Mouse (Mus musculus) testis, postnatal 14 days (tissue): Measurements from ENCODE around the gene Rpl39l.
A peak's percentile ranks its signal among the peaks of the same experiment; 100 is the strongest.
"Not testable (repeated sequence)": the region's sequence is repeated elsewhere in the genome, so short reads cannot be mapped to it uniquely, and the experiment has no call there.

Source experiments
- DNase-seq: peaks from one replicate; pipeline ENCODE4 v3.0.0; 2021; ENCODE audit warnings: low spot score

Gene Rpl39l

GRCm38 (mm10) chr16:10170005-10170404 lies at the start of gene Rpl39l:
Gene Rpl39l, plus strand, starts transcription at chr16:10170226.
- peak; percentile 84 for DNase-seq

GRCm38 (mm10) chr16:10127586-10127985 lies 42.4 kb upstream of the Rpl39l start:
- DNase-seq = no peak

GRCm38 (mm10) chr16:10129052-10129911 lies 40.7 kb upstream of the Rpl39l start:
- DNase-seq = no peak

- DNase-seq = no peak
These were observed 26.9 kb upstream of the Rpl39l start for GRCm38 (mm10) chr16:10143166-10143565.

GRCm38 (mm10) chr16:10147401-10147800 lies 22.6 kb upstream of the Rpl39l start:
- DNase-seq = no peak

- no peak for DNase-seq
These were observed 712 bp upstream of the Rpl39l start for GRCm38 (mm10) chr16:10169123-10169905.

GRCm38 (mm10) chr16:10171276-10171675 lies 1.2 kb downstream of the Rpl39l start:
- no peak for DNase-seq

- no peak for DNase-seq
These were observed 2.3 kb downstream of the Rpl39l start for GRCm38 (mm10) chr16:10172179-10172820.

GRCm38 (mm10) chr16:10187461-10187860 lies 17.4 kb downstream of the Rpl39l start:
- not testable (repeated sequence) for DNase-seq

- DNase-seq = peak; percentile 96
These were observed 22.9 kb downstream of the Rpl39l start, which contains the start of gene Atf7ip2 for GRCm38 (mm10) chr16:10192679-10193506. Gene Atf7ip2, plus strand, starts transcription at chr16:10192712.

- no peak for DNase-seq
These were observed 38.8 kb downstream of the Rpl39l start for GRCm38 (mm10) chr16:10208777-10209176.

- DNase-seq = not testable (repeated sequence)
These were observed 46.3 kb downstream of the Rpl39l start for GRCm38 (mm10) chr16:10216366-10216765.

GRCm38 (mm10) chr16:10217020-10217419 lies 47.0 kb downstream of the Rpl39l start:
- not testable (repeated sequence) for DNase-seq
